Mouse (Mus musculus): ENCODE data around the gene Gm48552. TPM values are rescaled to one million over a fixed set of nuclear protein-coding genes. Genes with fewer than 3 reads are reported as not detected.

Gene Gm48552
- polyA plus RNA-seq, 1 experiment from 2014 or later, result 0.98 TPM

- ATAC-seq, result peak; percentile 26
- Histone ChIP-seq H3K4me2 (peak overlapping the region; percentile 76), H3K27me3 (replicated peaks) (no peaks in the 10 kb centered on the region), H3K27ac (peak overlapping the region; percentile 91), H3K9ac (peak overlapping the region; percentile 71), H3K36me3 (peaks cover 19% of the 10 kb centered on the region), H3K4me1 (peaks cover 82% of the 10 kb centered on the region), H3K4me3 (peak overlapping the region; percentile 83), H3K9me3 (replicated peaks) (no peaks in the 10 kb centered on the region)
- WGBS (ENCODE audit: insufficient replicate concordance), result 3% methylated on average over 9 of the region's 9 CpGs
Measured at GRCm38 (mm10) chr10:81351678-81352291, 37.0 kb upstream of the Gm48552 start.

- 63% methylated on average over 9 of the region's 9 CpGs for WGBS (ENCODE audit: insufficient replicate concordance)
- H3K4me3 ChIP-seq, result no peak overlapping the region
- no peak overlapping the region for H3K4me2 ChIP-seq
- ATAC-seq, result no peak
- H3K27ac ChIP-seq, result 0 out of 2 replicates have a peak overlapping the region, but pooled peaks have one; percentile 32
- no peaks in the 10 kb centered on the region for H3K27me3 ChIP-seq (replicated peaks)
- peaks cover 74% of the 10 kb centered on the region for H3K4me1 ChIP-seq
- H3K9ac ChIP-seq, result no peak overlapping the region
- H3K9me3 ChIP-seq (replicated peaks), result no peaks in the 10 kb centered on the region
- peaks cover 8% of the 10 kb centered on the region for H3K36me3 ChIP-seq
Measured at GRCm38 (mm10) chr10:81354738-81355477, 33.9 kb upstream of the Gm48552 start.

GRCm38 (mm10) chr10:81355533-81355932 lies 33.3 kb upstream of the Gm48552 start:
- peak overlapping the region; percentile 94; the same call in 1 of the 2 replicates for H3K27ac ChIP-seq
- peaks cover 15% of the 10 kb centered on the region for H3K36me3 ChIP-seq
- H3K9ac ChIP-seq, result no peak overlapping the region
- 57% methylated on average over 4 of the region's 4 CpGs for WGBS (ENCODE audit: insufficient replicate concordance)
- ATAC-seq, result no peak
- H3K27me3 ChIP-seq (replicated peaks), result no peaks in the 10 kb centered on the region
- H3K4me3 ChIP-seq, result no peak overlapping the region
- H3K9me3 ChIP-seq (replicated peaks), result no peaks in the 10 kb centered on the region
- peaks cover 80% of the 10 kb centered on the region for H3K4me1 ChIP-seq
- H3K4me2 ChIP-seq, result no peak overlapping the region

GRCm38 (mm10) chr10:81356352-81356990 lies 32.3 kb upstream of the Gm48552 start:
- 33% methylated on average over 12 of the region's 12 CpGs for WGBS (ENCODE audit: insufficient replicate concordance)
- Histone ChIP-seq H3K9ac (peak overlapping the region; percentile 61), H3K27me3 (replicated peaks) (no peaks in the 10 kb centered on the region), H3K4me1 (peaks cover 83% of the 10 kb centered on the region), H3K36me3 (peaks cover 24% of the 10 kb centered on the region), H3K27ac (peak overlapping the region; percentile 94), H3K4me3 (peak overlapping the region; percentile 90), H3K4me2 (peak overlapping the region; percentile 96), H3K9me3 (replicated peaks) (no peaks in the 10 kb centered on the region)
- no peak for ATAC-seq

GRCm38 (mm10) chr10:81356991-81357844 lies 31.6 kb upstream of the Gm48552 start, which contains the start of gene Mfsd12:
Gene Mfsd12, plus strand, starts transcription at chr10:81357491.
- Histone ChIP-seq H3K4me2 (peak within 1 kb of the TSS; percentile 96), H3K4me1 (peaks cover 83% of the 10 kb centered on the region), H3K4me3 (peak within 1 kb of the TSS; percentile 90), H3K27ac (peak within 1 kb of the TSS; percentile 94), H3K9me3 (replicated peaks) (no peaks in the 10 kb centered on the region), H3K36me3 (peaks cover 31% of the 10 kb centered on the region), H3K27me3 (replicated peaks) (no peaks in the 10 kb centered on the region), H3K9ac (peak within 1 kb of the TSS; percentile 100)
- 2% methylated on average over 79 of the region's 79 CpGs for WGBS (ENCODE audit: insufficient replicate concordance)
- ATAC-seq, result peak; percentile 85

- WGBS (ENCODE audit: insufficient replicate concordance), result 10% methylated on average over 4 of the region's 4 CpGs
- peaks cover 83% of the 10 kb centered on the region for H3K4me1 ChIP-seq
Measured at GRCm38 (mm10) chr10:81358209-81358608, 30.6 kb upstream of the Gm48552 start.

GRCm38 (mm10) chr10:81358841-81359240 lies 30.0 kb upstream of the Gm48552 start:
- Histone ChIP-seq H3K9ac (peak overlapping the region; percentile 100), H3K27ac (peak overlapping the region; percentile 94), H3K36me3 (peaks cover 46% of the 10 kb centered on the region), H3K9me3 (replicated peaks) (no peaks in the 10 kb centered on the region), H3K27me3 (replicated peaks) (no peaks in the 10 kb centered on the region), H3K4me2 (peak overlapping the region; percentile 96), H3K4me1 (peaks cover 90% of the 10 kb centered on the region), H3K4me3 (peak overlapping the region; percentile 90)
- WGBS (ENCODE audit: insufficient replicate concordance), result 43% methylated on average over 1 of the region's 1 CpGs
- no peak for ATAC-seq

More at GRCm38 (mm10) chr10:81358209-81358608, 30.6 kb upstream of the Gm48552 start:
- Histone ChIP-seq H3K9me3 (replicated peaks) (no peaks in the 10 kb centered on the region), H3K36me3 (peaks cover 40% of the 10 kb centered on the region), H3K27ac (peak overlapping the region; percentile 94), H3K4me2 (peak overlapping the region; percentile 96), H3K4me3 (peak overlapping the region; percentile 90), H3K9ac (peak overlapping the region; percentile 100), H3K27me3 (replicated peaks) (no peaks in the 10 kb centered on the region)
- ATAC-seq, result no peak

- Histone ChIP-seq H3K4me2 (peak overlapping the region; percentile 96), H3K36me3 (peaks cover 54% of the 10 kb centered on the region), H3K27me3 (replicated peaks) (no peaks in the 10 kb centered on the region), H3K9ac (peak overlapping the region; percentile 100), H3K4me3 (peak overlapping the region; percentile 8; the same call in 1 of the 2 replicates), H3K27ac (peak overlapping the region; percentile 94), H3K4me1 (peaks cover 92% of the 10 kb centered on the region), H3K9me3 (replicated peaks) (no peaks in the 10 kb centered on the region)
- 66% methylated on average over 8 of the region's 8 CpGs for whole genome bisulfite sequencing (ENCODE audit: insufficient replicate concordance)
- no peak for ATAC-seq
Measured at GRCm38 (mm10) chr10:81360721-81361120, 28.1 kb upstream of the Gm48552 start.

GRCm38 (mm10) chr10:81362336-81362949 lies 26.4 kb upstream of the Gm48552 start:
- peaks cover 69% of the 10 kb centered on the region for H3K36me3 ChIP-seq
- 32% methylated on average over 12 of the region's 12 CpGs for WGBS (ENCODE audit: insufficient replicate concordance)
- peak overlapping the region; percentile 62 for H3K9ac ChIP-seq
- peaks cover 93% of the 10 kb centered on the region for H3K4me1 ChIP-seq
- ATAC-seq, result peak; percentile 87
- peak overlapping the region; percentile 96 for H3K4me2 ChIP-seq
- H3K27me3 ChIP-seq (replicated peaks), result no peaks in the 10 kb centered on the region
- peak overlapping the region; percentile 94 for H3K27ac ChIP-seq
- no peaks in the 10 kb centered on the region for H3K9me3 ChIP-seq (replicated peaks)
- H3K4me3 ChIP-seq, result peak overlapping the region; percentile 25

GRCm38 (mm10) chr10:81363436-81364346 lies 25.1 kb upstream of the Gm48552 start:
- peak; percentile 30 for ATAC-seq
- Histone ChIP-seq H3K9ac (peak overlapping the region; percentile 62), H3K9me3 (replicated peaks) (no peaks in the 10 kb centered on the region), H3K36me3 (peaks cover 82% of the 10 kb centered on the region), H3K4me2 (peak overlapping the region; percentile 96), H3K4me1 (peaks cover 84% of the 10 kb centered on the region), H3K27me3 (replicated peaks) (no peaks in the 10 kb centered on the region), H3K4me3 (peak overlapping the region; percentile 7), H3K27ac (peak overlapping the region; percentile 94)
- WGBS (ENCODE audit: insufficient replicate concordance), result 38% methylated on average over 54 of the region's 54 CpGs

Data from liver, embryonic 12.5 days (tissue).